In genomic region chr15:77117209-77117608, GRCm38 (mm10) we compare ENCODE assay signal across 28 mouse cellular contexts.
DNase-seq lines count a peak whose midpoint lies in the region; ATAC-seq and TF ChIP-seq lines count a peak whose summit lies in the region.
"Had no signal": no experiment of that assay in that cellular context is flagged by ENCODE, and none has a peak within 500 bp of the region (broad histone marks: within the 10 kb centered on the region; RNA-seq: fewer than 3 reads in every experiment).

No protein-coding gene starts in this region.

- no peak overlapping the region for H3K9ac ChIP-seq in heart, adult 2 months (ENCODE audit: low read depth, low read length)
- H3K9ac ChIP-seq in heart, embryonic 14.5 days (ENCODE audit: low read length), result no peak overlapping the region
- H3K9ac ChIP-seq: hindbrain, embryonic 12.5 days; intestine, embryonic 15.5 days; limb, embryonic 12.5 days; liver, embryonic 15.5 days; lung, embryonic 14.5 days had no signal

- no peaks in the 10 kb centered on the region for H3K9me3 ChIP-seq in heart, embryonic 14.5 days (ENCODE audit: control insufficient read depth, low read length)
- H3K9me3 ChIP-seq: G1E; hindbrain, embryonic 12.5 days; intestine, embryonic 15.5 days; limb, embryonic 12.5 days; liver, embryonic 15.5 days; midbrain, embryonic 10.5 days had no signal

- no peak for ATAC-seq in heart, embryonic 14.5 days (ENCODE audit: insufficient number of reproducible peaks, insufficient read depth, low FRiP score, low read depth)
- ATAC-seq: hindbrain, postnatal 0 days; intestine, embryonic 15.5 days; midbrain, embryonic 16.5 days had no signal

- no peak for TF ChIP-seq EP300 in heart, adult 2 months (IDR thresholded peaks at IDR 0.05; ENCODE audit: insufficient read depth, low read depth, low read length)

- H3K79me2 ChIP-seq in heart, adult 2 months (replicated peaks; ENCODE audit: control insufficient read depth, insufficient read depth, low read length), result peaks cover 10% of the 10 kb centered on the region
- H3K79me2 ChIP-seq in myocyte (ENCODE audit: control insufficient read depth, insufficient read depth), result peaks cover 100% of the 10 kb centered on the region

- no peak for DNase-seq in heart, adult 2 months
- DNase-seq in heart, adult 8-10 months (ENCODE audit: low spot score), result no peak
- no peak for DNase-seq in heart, adult 9 months (ENCODE audit: low spot score in 2 of 2)
- DNase-seq in left cerebral cortex, adult 2 months (ENCODE audit: extremely low spot score in 1 of 2, low spot score in 2 of 2), result no peak
- DNase-seq in left cerebral cortex, postnatal 36 days (ENCODE audit: low spot score in 2 of 2), result no peak
- no peak for DNase-seq in spleen, adult 12 weeks (ENCODE audit: low spot score)
- DNase-seq: adrenal gland, postnatal 10 days; cerebellum, adult 8-10 months; cerebellum, postnatal 25 days; gastrocnemius, postnatal 10 days; kidney, adult 2 months; kidney, postnatal 4 days; lung, embryonic 14.5 days; lung, postnatal 14 days; retina, postnatal 1 day; right cerebral cortex, postnatal 14 days; thymus, postnatal 14 days had no signal

- 16% methylated on average over 3 of the region's 3 CpGs for WGBS in heart, adult 2 months
- WGBS in heart, embryonic 14.5 days, result 14% methylated on average over 3 of the region's 3 CpGs

- TF ChIP-seq POLR2A in heart, adult 2 months (IDR thresholded peaks at IDR 0.05; ENCODE audit: insufficient read depth, low read depth, low read length), result no peak
- TF ChIP-seq POLR2A in myocyte (IDR thresholded peaks at IDR 0.05; ENCODE audit: insufficient read length, low read depth), result no peak

- intact Hi-C loops in heart, adult 2 months (cut with DNase I), result no loop called here
- intact Hi-C loops in left cerebral cortex, adult 2 months (cut with DNase I), result no loop called here
- intact Hi-C loops in left cerebral cortex, postnatal 36 days (cut with DNase I), result no loop called here

- H3K4me1 ChIP-seq in heart, adult 2 months (ENCODE audit: control insufficient read depth, insufficient read depth, low read length), result peaks cover 5% of the 10 kb centered on the region
- peaks cover 8 to 44% of the 10 kb centered on the region in 2 experiments for H3K4me1 ChIP-seq in heart, embryonic 14.5 days (ENCODE audit: control insufficient read depth in 2 of 2, insufficient read depth in 2 of 2, low read length in 2 of 2)
- H3K4me1 ChIP-seq: intestine, embryonic 15.5 days; limb, embryonic 12.5 days; liver, embryonic 15.5 days had no signal

- peak overlapping the region; percentile 29 for H3K4me2 ChIP-seq in heart, embryonic 14.5 days (ENCODE audit: low read length)
- H3K4me2 ChIP-seq in myocyte (ENCODE audit: low read depth), result peak overlapping the region; percentile 7
- H3K4me2 ChIP-seq: hindbrain, embryonic 12.5 days; intestine, embryonic 15.5 days; limb, embryonic 12.5 days; liver, embryonic 15.5 days; lung, embryonic 14.5 days had no signal

- peaks cover 31% of the 10 kb centered on the region for H3K36me3 ChIP-seq in heart, adult 2 months (ENCODE audit: control insufficient read depth, insufficient read depth, low read length)
- peaks cover 64% of the 10 kb centered on the region for H3K36me3 ChIP-seq in heart, embryonic 14.5 days (ENCODE audit: control insufficient read depth, insufficient read depth, low read length)
- peaks cover 96% of the 10 kb centered on the region for H3K36me3 ChIP-seq in myocyte (ENCODE audit: control insufficient read depth, insufficient read depth)
- H3K36me3 ChIP-seq: G1E had no signal

- H3K27me3 ChIP-seq in heart, adult 2 months (ENCODE audit: control insufficient read depth, insufficient read depth, low read length), result no peaks in the 10 kb centered on the region
- H3K27me3 ChIP-seq in heart, embryonic 14.5 days (ENCODE audit: control insufficient read depth, insufficient read depth, low read length), result no peaks in the 10 kb centered on the region
- H3K27me3 ChIP-seq in myocyte (ENCODE audit: control insufficient read depth, insufficient read depth, insufficient read length), result no peaks in the 10 kb centered on the region
- H3K27me3 ChIP-seq: hindbrain, embryonic 12.5 days; intestine, embryonic 15.5 days; limb, embryonic 12.5 days; liver, embryonic 15.5 days had no signal

- TF ChIP-seq CTCF in heart, adult 2 months (IDR thresholded peaks at IDR 0.05), result no peak
- TF ChIP-seq CTCF in left cerebral cortex, adult 2 months (IDR thresholded peaks at IDR 0.05), result no peak

- no peak overlapping the region for H3ac ChIP-seq in myocyte (ENCODE audit: control insufficient read depth, insufficient read length)

- peak overlapping the region; percentile 66 for H3K27ac ChIP-seq in heart, adult 2 months
- peak overlapping the region; percentile 43 to 59; a peak in 3 of 4 replicates for H3K27ac ChIP-seq in heart, embryonic 14.5 days (replicated peaks in 1 of 2; ENCODE audit: control insufficient read depth in 1 of 2, insufficient read depth in 1 of 2, low read depth in 2 of 2, low read length in 2 of 2)
- peak overlapping the region; percentile 22; the same call in 1 of the 2 replicates for H3K27ac ChIP-seq in left cerebral cortex, adult 2 months
- H3K27ac ChIP-seq: hindbrain, embryonic 12.5 days; hindbrain, postnatal 0 days; intestine, embryonic 15.5 days; limb, embryonic 12.5 days; liver, embryonic 15.5 days; midbrain, embryonic 10.5 days had no signal

- no peak overlapping the region for H3K4me3 ChIP-seq in heart, adult 2 months
- no peak overlapping the region for H3K4me3 ChIP-seq in heart, embryonic 14.5 days (ENCODE audit: control insufficient read depth in 1 of 2, insufficient read depth in 1 of 2, low read depth in 1 of 2, low read length in 2 of 2)
- H3K4me3 ChIP-seq in left cerebral cortex, adult 2 months, result no peak overlapping the region
- H3K4me3 ChIP-seq in myocyte, result no peak overlapping the region
- H3K4me3 ChIP-seq: erythroblast, embryonic 14.5 days; hindbrain, embryonic 12.5 days; intestine, embryonic 15.5 days; limb, embryonic 12.5 days; liver, embryonic 15.5 days; midbrain, embryonic 10.5 days had no signal

TF ChIP-seq in myocyte, 11 proteins besides CTCF, POLR2A, EP300 and RAD21:
- no peak for TF ChIP-seq TCF3 (IDR thresholded peaks at IDR 0.05; ENCODE audit: insufficient read length, low read depth)
- no peak for TF ChIP-seq CEBPB (IDR thresholded peaks at IDR 0.05; ENCODE audit: insufficient read depth, poor library complexity, severe bottlenecking)
- no peak for TF ChIP-seq SRF (IDR thresholded peaks at IDR 0.05; ENCODE audit: control insufficient read depth, insufficient read length, low read depth)
- TF ChIP-seq TCF12 (IDR thresholded peaks at IDR 0.05; ENCODE audit: insufficient read depth, poor library complexity, severe bottlenecking), result no peak
- no peak for TF ChIP-seq REST (IDR thresholded peaks at IDR 0.05; ENCODE audit: insufficient read depth, insufficient read length)
- TF ChIP-seq E2F4 (IDR thresholded peaks at IDR 0.05; ENCODE audit: insufficient read depth), result no peak
- no peak for TF ChIP-seq MYOG (IDR thresholded peaks at IDR 0.05; ENCODE audit: control insufficient read depth in 1 of 3, insufficient read depth in 1 of 3, insufficient read length in 2 of 3, low read depth in 2 of 3)
- no peak for TF ChIP-seq MAX (IDR thresholded peaks at IDR 0.05; ENCODE audit: low read depth)
- TF ChIP-seq MYOD1 (IDR thresholded peaks at IDR 0.05; ENCODE audit: control insufficient read depth in 1 of 3, insufficient read length in 2 of 3, low read depth in 2 of 3), result no peak
- no peak for TF ChIP-seq POLR2AphosphoS2 (IDR thresholded peaks at IDR 0.05; ENCODE audit: insufficient read length, low read depth)
- TF ChIP-seq USF1 (IDR thresholded peaks at IDR 0.05; ENCODE audit: low read depth), result no peak
